11 mouse cellular contexts compared by ENCODE assay signal in genomic region chrX:11752513-11752912, GRCm38 (mm10).
A peak's percentile ranks its signal among the peaks of the same experiment; 100 is the strongest.
DNase-seq lines count a peak whose midpoint lies in the region; ATAC-seq and TF ChIP-seq lines count a peak whose summit lies in the region.
"Had no signal": no experiment of that assay in that cellular context is flagged by ENCODE, and none has a peak within 500 bp of the region (broad histone marks: within the 10 kb centered on the region; RNA-seq: fewer than 3 reads in every experiment).

No protein-coding gene starts in this region.

- H3K27me3 ChIP-seq in forebrain, postnatal 0 days (ENCODE audit: insufficient read depth, low read length) = no peaks in the 10 kb centered on the region
- H3K27me3 ChIP-seq in forebrain, embryonic 10.5 days (ENCODE audit: poor library complexity, severe bottlenecking) = peaks cover 87% of the 10 kb centered on the region
- no peaks in the 10 kb centered on the region for H3K27me3 ChIP-seq in kidney, adult 2 months (replicated peaks; ENCODE audit: control insufficient read depth, insufficient read depth, low read length)
- peaks cover 6% of the 10 kb centered on the region; the same call in 1 of the 2 replicates for H3K27me3 ChIP-seq in kidney, embryonic 16.5 days (ENCODE audit: insufficient read depth, low read length)

- no peaks in the 10 kb centered on the region for H3K36me3 ChIP-seq in forebrain, postnatal 0 days (ENCODE audit: insufficient read depth)
- H3K36me3 ChIP-seq in forebrain, embryonic 10.5 days (replicated peaks) = no peaks in the 10 kb centered on the region
- H3K36me3 ChIP-seq in kidney, adult 2 months (ENCODE audit: control insufficient read depth, insufficient read depth, low read length) = no peaks in the 10 kb centered on the region
- H3K36me3 ChIP-seq in kidney, embryonic 16.5 days (ENCODE audit: insufficient read depth, low read length) = no peaks in the 10 kb centered on the region
- H3K36me3 ChIP-seq: embryonic facial prominence, embryonic 13.5 days had no signal

- no peak overlapping the region for H3K4me2 ChIP-seq in forebrain, postnatal 0 days (ENCODE audit: low read depth)
- no peak overlapping the region for H3K4me2 ChIP-seq in kidney, embryonic 16.5 days (replicated peaks; ENCODE audit: low read depth, low read length)
- H3K4me2 ChIP-seq: embryonic facial prominence, embryonic 13.5 days had no signal

- peak; percentile 55; the same call in 1 of the 2 replicates for ATAC-seq in forebrain, postnatal 0 days
- ATAC-seq in kidney, embryonic 16.5 days (ENCODE audit: low FRiP score, low TSS enrichment) = no peak

- peak; percentile 2 for DNase-seq in forebrain, postnatal 0 days
- no peak for DNase-seq in forebrain, embryonic 10.5 days (ENCODE audit: extremely low spot score, low spot score)
- peak; percentile 66 for DNase-seq in kidney, adult 2 months
- peak; percentile 2 for DNase-seq in thymus, postnatal 25 days
- no peak for DNase-seq in thymus, adult 18-20 months
- no peak for DNase-seq in urinary bladder, postnatal 14 days (ENCODE audit: low spot score)
- DNase-seq in spleen, postnatal 14 days (ENCODE audit: low spot score in 2 of 2) = no peak
- DNase-seq: adrenal gland, postnatal 25 days; cerebellum, postnatal 10 days had no signal

- no peak overlapping the region for H3K9ac ChIP-seq in forebrain, postnatal 0 days
- no peak overlapping the region for H3K9ac ChIP-seq in kidney, embryonic 16.5 days (replicated peaks; ENCODE audit: low read length)
- H3K9ac ChIP-seq: embryonic facial prominence, embryonic 13.5 days had no signal

- no peak for TF ChIP-seq POLR2A in kidney, adult 2 months (IDR thresholded peaks at IDR 0.05; ENCODE audit: low read depth, low read length)

- 64% methylated on average over 5 of the region's 5 CpGs for WGBS in forebrain, postnatal 0 days
- WGBS in forebrain, embryonic 10.5 days = 77% methylated on average over 5 of the region's 5 CpGs
- 49% methylated on average over 5 of the region's 5 CpGs for WGBS in kidney, adult 2 months
- WGBS in kidney, embryonic 16.5 days = 78% methylated on average over 5 of the region's 5 CpGs

- TF ChIP-seq CTCF in forebrain, postnatal 0 days (IDR thresholded peaks at IDR 0.05; ENCODE audit: low read depth) = no peak
- TF ChIP-seq CTCF in kidney, adult 2 months (conservative IDR thresholded peaks at IDR 0.05; ENCODE audit: insufficient read depth, insufficient read length, low read depth, low read length) = no peak

- no peak overlapping the region for H3K27ac ChIP-seq in forebrain, postnatal 0 days (ENCODE audit: low read depth, low read length)
- H3K27ac ChIP-seq in forebrain, embryonic 10.5 days = no peak overlapping the region
- H3K27ac ChIP-seq in kidney, adult 2 months (ENCODE audit: insufficient read depth, low read depth, low read length) = no peak overlapping the region
- H3K27ac ChIP-seq in kidney, embryonic 16.5 days (ENCODE audit: low read length) = no peak overlapping the region
- H3K27ac ChIP-seq: embryonic facial prominence, embryonic 13.5 days had no signal

- H3K4me1 ChIP-seq in forebrain, postnatal 0 days (ENCODE audit: insufficient read depth) = no peaks in the 10 kb centered on the region
- no peaks in the 10 kb centered on the region for H3K4me1 ChIP-seq in forebrain, embryonic 10.5 days
- 0 out of 2 replicates have a peak, but pooled peaks cover 2% of the 10 kb centered on the region for H3K4me1 ChIP-seq in kidney, adult 2 months (ENCODE audit: control insufficient read depth, insufficient read depth, low read length)
- no peaks in the 10 kb centered on the region for H3K4me1 ChIP-seq in kidney, embryonic 16.5 days (ENCODE audit: insufficient read depth, low read length)
- H3K4me1 ChIP-seq: embryonic facial prominence, embryonic 13.5 days had no signal

- H3K9me3 ChIP-seq in forebrain, postnatal 0 days (ENCODE audit: low read length) = no peaks in the 10 kb centered on the region
- H3K9me3 ChIP-seq in forebrain, embryonic 10.5 days = no peaks in the 10 kb centered on the region
- H3K9me3 ChIP-seq in kidney, embryonic 16.5 days (ENCODE audit: low read length) = no peaks in the 10 kb centered on the region
- H3K9me3 ChIP-seq: embryonic facial prominence, embryonic 13.5 days had no signal

- H3K4me3 ChIP-seq in forebrain, postnatal 0 days (ENCODE audit: low read depth, low read length) = no peak overlapping the region
- no peak overlapping the region for H3K4me3 ChIP-seq in forebrain, embryonic 10.5 days
- H3K4me3 ChIP-seq in kidney, adult 2 months (ENCODE audit: insufficient read depth, low read depth, low read length) = no peak overlapping the region
- H3K4me3 ChIP-seq in kidney, embryonic 16.5 days (ENCODE audit: low read length) = no peak overlapping the region
- H3K4me3 ChIP-seq: embryonic facial prominence, embryonic 13.5 days had no signal

Comparison
In these comparisons a context has a peak if more than half of its experiments do, and no peak if none do; other contexts are left out.
1. DNase-seq: peak in forebrain, postnatal 0 days (single experiment), kidney, adult 2 months (single experiment) and thymus, postnatal 25 days (single experiment); none in forebrain, embryonic 10.5 days (single experiment), thymus, adult 18-20 months (0 of 2), urinary bladder, postnatal 14 days (single experiment) and spleen, postnatal 14 days (0 of 2).